Mouse (Mus musculus): Measurements from ENCODE around the gene Pa2g4.
A peak's percentile ranks its signal among the peaks of the same experiment; 100 is the strongest.
"Not testable (repeated sequence)": the region's sequence is repeated elsewhere in the genome, so short reads cannot be mapped to it uniquely, and the experiment has no call there.

Gene Pa2g4

GRCm38 (mm10) chr10:128575063-128575462 is 9.3 kb upstream of the Pa2g4 start:
- DNase-seq = no peak

GRCm38 (mm10) chr10:128565206-128565787 is 490 bp downstream of the Pa2g4 start:
- no peak for DNase-seq

GRCm38 (mm10) chr10:128563544-128563943 is 2.2 kb downstream of the Pa2g4 start:
- no peak for DNase-seq

- no peak for DNase-seq
These were observed 8.8 kb downstream of the Pa2g4 start for GRCm38 (mm10) chr10:128556963-128557362.

GRCm38 (mm10) chr10:128556286-128556685 is 9.5 kb downstream of the Pa2g4 start:
- DNase-seq = no peak

- DNase-seq = not testable (repeated sequence)
These were observed 10.2 kb downstream of the Pa2g4 start for GRCm38 (mm10) chr10:128555567-128555966.

- not testable (repeated sequence) for DNase-seq
These were observed 15.5 kb downstream of the Pa2g4 start for GRCm38 (mm10) chr10:128550144-128550823.

- not testable (repeated sequence) for DNase-seq
These were observed 16.1 kb downstream of the Pa2g4 start for GRCm38 (mm10) chr10:128549682-128550057.

- peak; percentile 94 for DNase-seq
These were observed 16.7 kb downstream of the Pa2g4 start, which contains the start of gene Rpl41 for GRCm38 (mm10) chr10:128548947-128549681. Gene Rpl41, minus strand, starts transcription at chr10:128549305.

GRCm38 (mm10) chr10:128548051-128548791 is 17.6 kb downstream of the Pa2g4 start:
- DNase-seq = not testable (repeated sequence)

GRCm38 (mm10) chr10:128547361-128548032 is 18.3 kb downstream of the Pa2g4 start, which contains the start of gene Zc3h10:
Gene Zc3h10, minus strand, starts transcription at chr10:128547774.
- peak; percentile 98 for DNase-seq

- DNase-seq = no peak
These were observed 19.0 kb downstream of the Pa2g4 start for GRCm38 (mm10) chr10:128546787-128547186.

- no peak for DNase-seq
These were observed 19.4 kb downstream of the Pa2g4 start for GRCm38 (mm10) chr10:128546361-128546760.

GRCm38 (mm10) chr10:128545570-128545898 is 20.3 kb downstream of the Pa2g4 start:
- no peak for DNase-seq

GRCm38 (mm10) chr10:128544674-128545569 is 20.9 kb downstream of the Pa2g4 start:
- no peak for DNase-seq

GRCm38 (mm10) chr10:128544151-128544657 is 21.6 kb downstream of the Pa2g4 start:
- DNase-seq = no peak

GRCm38 (mm10) chr10:128543100-128543499 is 22.7 kb downstream of the Pa2g4 start:
- DNase-seq = no peak

GRCm38 (mm10) chr10:128538340-128538870 is 27.4 kb downstream of the Pa2g4 start:
- DNase-seq = no peak

- DNase-seq = peak; percentile 89
These were observed 29.4 kb downstream of the Pa2g4 start for GRCm38 (mm10) chr10:128536266-128536940.

GRCm38 (mm10) chr10:128535624-128536265 is 30.0 kb downstream of the Pa2g4 start:
- no peak for DNase-seq
